24 mouse cellular contexts compared by ENCODE assay signal in genomic region chr5:150265005-150265404, GRCm38 (mm10).
"Had no signal": no experiment of that assay in that cellular context is flagged by ENCODE, and none has a peak within 500 bp of the region (broad histone marks: within the 10 kb centered on the region; RNA-seq: fewer than 3 reads in every experiment).

No protein-coding gene starts in this region.

- H3K4me2 ChIP-seq: heart, embryonic 12.5 days; hindbrain, embryonic 12.5 days; hindbrain, embryonic 14.5 days; limb, embryonic 12.5 days; liver, embryonic 11.5 days; liver, embryonic 13.5 days; liver, embryonic 15.5 days had no signal

- H3K4me1 ChIP-seq: liver, embryonic 13.5 days; liver, embryonic 15.5 days had no signal

- H3K9ac ChIP-seq: heart, embryonic 12.5 days; hindbrain, embryonic 12.5 days; hindbrain, embryonic 14.5 days; limb, embryonic 12.5 days; liver, embryonic 13.5 days; liver, embryonic 15.5 days; liver, postnatal 0 days had no signal

- DNase-seq: gastrocnemius, postnatal 14 days; gastrocnemius, postnatal 36 days; heart, adult 2 months; heart, postnatal 10 days; heart, postnatal 4 days; kidney, adult 18-20 months; kidney, adult 8-10 months; kidney, postnatal 25 days; kidney, postnatal 4 days; layer of hippocampus, adult 9-11 months; liver; liver, embryonic 13.5 days; liver, postnatal 0 days had no signal

- ATAC-seq: hindbrain, embryonic 16.5 days; inflammation-experienced regulatory T-cells, adult 6 months; liver, postnatal 0 days had no signal

- H3K4me3 ChIP-seq: heart, adult 2 months; heart, embryonic 12.5 days; hindbrain, embryonic 10.5 days; hindbrain, embryonic 12.5 days; left cerebral cortex, adult 2 months; limb, embryonic 12.5 days; liver, embryonic 13.5 days; liver, embryonic 15.5 days had no signal

- H3K36me3 ChIP-seq: hindbrain, embryonic 10.5 days; limb, embryonic 12.5 days; liver, embryonic 13.5 days; liver, embryonic 15.5 days had no signal

- H3K9me3 ChIP-seq: hindbrain, embryonic 12.5 days; limb, embryonic 12.5 days; liver, embryonic 13.5 days; liver, embryonic 15.5 days had no signal

- H3K27ac ChIP-seq: heart, adult 2 months; hindbrain, embryonic 10.5 days; hindbrain, embryonic 12.5 days; hindbrain, embryonic 14.5 days; kidney, postnatal 0 days; left cerebral cortex, adult 2 months; liver, embryonic 13.5 days; liver, embryonic 15.5 days had no signal

- H3K27me3 ChIP-seq: heart, embryonic 12.5 days; hindbrain, embryonic 12.5 days; limb, embryonic 12.5 days had no signal
